Mouse (Mus musculus) thymus, postnatal 10 days (tissue): ENCODE data around the gene Mrgprx1.

Experiments
- DNase-seq, 2 experiments: peaks; one replicate each; pipeline ENCODE4 v3.0.0; 2021; ENCODE audit warnings: low spot score in 2 of 2

The Mrgprx1 gene

DNA sequence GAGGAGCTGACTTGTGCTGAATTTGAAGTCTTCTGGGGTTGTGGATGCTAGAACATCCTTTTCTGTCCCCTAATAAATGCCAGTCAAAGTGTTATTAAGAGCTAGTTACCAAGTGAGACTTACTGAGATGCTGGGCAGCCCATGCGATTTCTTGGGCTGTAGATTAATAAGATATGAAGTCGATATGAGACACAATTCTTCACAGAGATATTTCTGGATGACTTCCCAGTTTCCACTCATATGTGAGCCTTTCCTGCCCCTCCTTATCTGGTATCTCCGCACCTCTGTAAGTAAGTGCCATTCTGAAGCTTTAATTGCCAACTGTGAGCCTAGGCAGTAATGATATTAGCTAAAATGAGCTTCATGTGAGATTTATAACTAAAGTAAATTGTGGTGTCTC, at the start of gene Mrgprx1:
Mrgprx1 (minus strand) TSS at position 101 of the 400 bp plus-strand sequence.
- DNase-seq = no peak

DNA sequence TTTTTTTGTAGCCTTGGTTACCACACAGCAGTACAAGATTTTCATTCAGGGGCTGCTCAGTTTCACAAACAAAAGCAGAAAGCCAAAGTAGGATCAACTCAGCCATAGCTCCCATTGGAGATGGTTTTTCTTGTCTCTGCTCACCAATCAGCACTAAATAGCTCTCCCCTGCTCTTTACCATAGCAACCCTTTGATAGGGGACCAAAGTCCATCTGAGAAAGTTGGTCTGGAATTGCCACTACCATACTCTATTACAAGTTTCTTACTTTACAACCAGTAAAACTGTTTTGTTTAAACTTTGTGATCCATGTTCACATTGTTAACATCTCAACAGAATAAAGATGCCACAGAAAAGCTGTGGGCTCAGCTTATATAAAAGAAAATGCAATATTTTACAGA, 48.1 kb upstream of the Mrgprx1 start:
- no peak for DNase-seq

DNA sequence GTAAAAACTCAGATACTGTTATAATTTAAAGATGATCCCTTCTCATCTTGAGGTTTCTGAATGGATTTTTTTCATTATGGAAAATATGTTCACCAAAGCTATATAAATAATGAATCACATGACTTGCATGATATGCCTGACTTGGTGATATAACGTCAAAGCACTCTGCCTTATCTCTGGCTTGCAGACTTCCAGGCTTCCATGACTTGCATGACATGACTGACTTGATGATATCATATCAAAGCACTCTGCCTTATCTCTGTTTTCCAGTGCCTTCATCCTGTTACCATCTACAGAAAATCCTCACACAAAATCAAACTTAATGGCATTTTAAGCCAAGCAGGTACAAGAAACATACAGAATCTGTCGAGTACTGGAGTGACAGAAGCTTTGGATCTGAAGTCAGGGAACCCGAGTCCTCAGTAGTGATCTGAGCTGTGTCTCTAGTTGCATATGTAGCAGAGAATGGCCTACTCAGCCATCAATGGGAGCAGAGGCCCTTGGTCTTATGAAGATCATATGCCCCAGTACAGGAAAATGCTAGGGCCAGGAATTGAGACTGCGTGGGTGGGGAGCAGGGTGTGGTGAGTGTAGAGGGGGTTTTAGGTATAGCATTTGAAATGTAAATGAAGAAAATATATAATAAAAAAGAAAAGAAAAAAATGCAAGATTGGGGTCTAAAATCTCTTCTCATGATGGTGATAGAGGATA, 19.2 kb upstream of the Mrgprx1 start:
- DNase-seq = no peak

DNA sequence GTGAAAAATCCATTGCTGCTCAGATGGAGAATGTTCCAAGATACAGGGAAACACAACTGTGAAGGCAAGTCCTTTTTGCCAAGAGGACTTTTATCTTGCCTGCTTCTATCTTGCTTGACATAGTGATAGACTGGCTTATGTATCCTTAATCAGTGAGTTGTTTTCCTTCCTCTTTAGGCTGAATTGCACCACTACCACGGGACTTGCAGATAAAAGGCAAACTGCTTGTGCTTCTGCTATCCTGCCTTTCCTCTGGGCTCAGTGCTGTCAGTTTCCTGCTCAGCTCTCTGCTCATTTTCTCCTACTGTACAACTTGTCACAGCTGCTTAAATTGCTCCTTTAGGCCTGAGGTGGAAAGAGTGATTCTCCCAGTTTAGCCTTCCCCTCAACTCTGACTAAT, 16.6 kb upstream of the Mrgprx1 start:
- no peak for DNase-seq

DNA sequence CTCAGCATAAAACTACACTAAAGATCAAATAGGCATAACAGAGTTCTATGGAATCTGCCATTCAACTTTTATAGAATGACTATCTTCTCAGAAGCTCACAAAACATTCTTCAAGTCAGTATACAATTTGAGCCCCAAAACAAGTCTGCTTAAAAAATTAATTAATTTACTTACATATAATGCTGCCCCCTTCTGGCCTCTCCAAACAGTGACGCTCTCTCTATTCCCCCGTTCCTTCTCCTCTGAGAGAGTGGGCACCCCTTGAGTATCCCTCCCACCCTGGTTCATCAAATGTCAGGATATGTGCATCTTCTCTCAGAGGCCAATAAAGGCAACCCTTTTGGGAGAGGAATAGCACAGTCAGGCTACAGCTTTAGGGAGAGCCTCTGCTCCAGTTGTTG, 9.5 kb downstream of the Mrgprx1 start:
- no peak for DNase-seq

DNA sequence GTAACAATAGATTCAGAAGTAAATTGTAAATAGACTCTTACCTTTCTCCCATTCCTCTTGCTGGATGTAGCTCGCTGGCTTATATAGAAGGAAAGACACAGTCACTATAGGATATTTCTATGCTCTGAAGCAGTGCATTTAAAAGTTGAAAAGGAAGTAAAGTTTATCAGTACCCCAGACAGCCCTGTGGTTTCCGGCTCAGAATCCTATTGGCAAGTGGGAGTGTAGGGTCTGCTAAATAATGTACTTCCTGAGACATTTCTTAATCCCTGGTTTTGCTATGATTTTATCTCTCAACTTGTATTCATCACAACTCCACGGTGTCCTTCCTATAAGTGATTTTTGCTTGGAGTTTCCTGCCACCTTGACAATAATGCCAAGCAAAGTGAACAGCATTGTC, 31.7 kb downstream of the Mrgprx1 start:
- no peak for DNase-seq

DNA sequence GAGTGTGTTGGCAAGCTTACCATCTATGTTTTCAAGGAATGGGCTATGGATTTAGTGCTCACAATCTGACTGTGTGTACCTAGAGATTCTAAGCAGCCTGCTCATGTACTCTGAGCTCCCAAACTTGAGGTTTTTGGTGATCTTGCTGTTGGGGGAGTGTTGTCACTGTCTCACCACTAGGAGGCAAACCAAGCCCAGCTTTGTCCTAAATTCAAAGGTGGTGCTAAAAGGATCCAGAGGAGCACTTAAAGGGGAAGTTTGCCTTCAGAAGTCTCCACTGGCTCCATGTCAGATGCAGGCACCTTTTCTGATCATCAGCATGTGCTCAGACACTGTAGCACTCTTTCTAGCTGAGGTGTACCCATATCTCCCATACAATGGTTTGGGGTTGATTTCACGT, 40.6 kb downstream of the Mrgprx1 start:
- DNase-seq = no peak

DNA sequence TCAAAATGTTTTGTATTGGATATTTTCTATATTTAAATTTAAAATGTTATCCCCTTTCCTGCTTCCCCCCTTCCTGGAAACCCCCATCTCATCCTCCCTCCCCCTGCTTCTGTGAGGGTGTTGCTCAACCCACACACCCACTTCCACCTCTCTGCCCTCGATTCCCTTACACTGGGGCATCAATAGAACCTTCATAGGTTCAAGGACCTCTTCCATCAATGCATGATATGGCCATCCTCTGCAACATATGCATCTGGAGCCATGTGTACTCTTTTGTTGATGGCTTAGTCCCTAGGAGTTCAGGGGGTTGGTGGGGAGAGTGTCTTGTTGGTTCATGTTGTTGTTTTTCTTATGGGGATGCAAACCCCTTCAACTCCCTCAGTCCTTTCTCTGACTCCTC, 45.4 kb downstream of the Mrgprx1 start, which contains the start of gene Mrgpra4:
Mrgpra4 (minus strand) TSS at position 101 of the 400 bp plus-strand sequence.
- no peak for DNase-seq
